Mouse (Mus musculus) forebrain, embryonic 15.5 days (tissue): ENCODE data around the gene Pigf. TPM values are rescaled to one million over a fixed set of nuclear protein-coding genes. Genes with fewer than 3 reads are reported as not detected.

Source experiments
- ATAC-seq: fragments of 200-750 bp; cut with Nextera tagmentation; replicated peaks from 2 replicates; pipeline ENCODE4 v1.8.0; 2017; ENCODE audit warnings: mild to moderate bottlenecking, moderate TSS enrichment, moderate library complexity
- H3K27ac ChIP-seq: fragments of 300-500 bp; sonication (generic); replicated peaks from 2 replicates; pipeline ENCODE4 v1.5.1; 2015; ENCODE audit warnings: mild to moderate bottlenecking, inconsistent platforms
- H3K27me3 ChIP-seq: fragments of 300-500 bp; sonication (generic); 2 replicates; pipeline ENCODE4 v1.6.1; 2015; ENCODE audit warnings: inconsistent platforms
- H3K36me3 ChIP-seq: fragments of 300-500 bp; sonication (generic); 2 replicates; pipeline ENCODE4 v1.6.1; 2015; ENCODE audit warnings: mild to moderate bottlenecking, inconsistent platforms
- H3K4me1 ChIP-seq: fragments of 300-500 bp; sonication (generic); 2 replicates; pipeline ENCODE4 v1.6.1; 2015; ENCODE audit warnings: inconsistent platforms
- H3K4me2 ChIP-seq: fragments of 300-500 bp; sonication (generic); replicated peaks from 2 replicates; pipeline ENCODE4 v1.6.1; 2015; ENCODE audit warnings: mild to moderate bottlenecking, inconsistent platforms
- H3K4me3 ChIP-seq: fragments of 300-500 bp; sonication (generic); 2 replicates; pipeline ENCODE4 v1.5.1; 2015; ENCODE audit warnings: mild to moderate bottlenecking, inconsistent platforms
- H3K9ac ChIP-seq: fragments of 300-500 bp; sonication (generic); replicated peaks from 2 replicates; pipeline ENCODE4 v1.6.1; 2015; ENCODE audit warnings: mild to moderate bottlenecking, inconsistent platforms
- H3K9me3 ChIP-seq: fragments of 300-500 bp; sonication (generic); 2 replicates; pipeline ENCODE4 v1.6.1; 2016; ENCODE audit warnings: inconsistent platforms
- WGBS: fragments of 180-500 bp; shearing (Covaris S2); methylation state at CpG from one replicate; pipeline ENCODE4 v1.1.7; 2015; ENCODE audit warnings: mixed read lengths; 5-methylcytosine and 5-hydroxymethylcytosine counted together
- polyA plus RNA-seq: library from polyadenylated mRNA; unstranded; fragments of >200 nt; fragmentation: Nextera tagmentation; extraction: Ambion mirVana; gene quantifications from 2 replicates; pipeline ENCODE4 v1.2.1, GENCODE M21; 2015

Gene Pigf
- polyA plus RNA-seq, 1 experiment from 2014 or later = 33.0 TPM

DNA sequence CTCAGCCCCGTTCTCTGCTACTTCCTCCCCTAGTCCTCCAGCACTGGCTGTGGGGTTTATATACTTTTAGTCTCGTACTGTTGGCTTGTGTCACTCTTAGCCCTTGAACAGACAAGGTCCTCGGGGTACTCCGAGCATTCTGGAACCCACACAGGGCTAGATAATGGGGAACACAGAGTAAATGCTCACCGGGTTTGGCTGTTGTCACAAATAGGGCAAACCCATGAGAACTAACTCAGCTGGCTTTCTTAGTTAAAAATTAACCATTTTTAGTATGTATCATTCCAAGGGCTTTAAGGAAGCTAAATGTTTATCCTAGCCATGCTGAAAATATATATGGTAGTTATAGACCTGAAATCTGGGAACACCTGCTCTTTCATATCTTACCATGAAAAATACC lies 5.5 kb downstream of the Pigf start:
- Histone ChIP-seq H3K27ac (no peak overlapping the region), H3K9ac (no peak overlapping the region), H3K4me1 (peaks cover 7% of the 10 kb centered on the region), H3K4me3 (no peak overlapping the region), H3K9me3 (no peaks in the 10 kb centered on the region), H3K27me3 (no peaks in the 10 kb centered on the region), H3K4me2 (no peak overlapping the region), H3K36me3 (no peaks in the 10 kb centered on the region)
- no peak for ATAC-seq
- 91% methylated on average over 5 of the region's 5 CpGs for WGBS

DNA sequence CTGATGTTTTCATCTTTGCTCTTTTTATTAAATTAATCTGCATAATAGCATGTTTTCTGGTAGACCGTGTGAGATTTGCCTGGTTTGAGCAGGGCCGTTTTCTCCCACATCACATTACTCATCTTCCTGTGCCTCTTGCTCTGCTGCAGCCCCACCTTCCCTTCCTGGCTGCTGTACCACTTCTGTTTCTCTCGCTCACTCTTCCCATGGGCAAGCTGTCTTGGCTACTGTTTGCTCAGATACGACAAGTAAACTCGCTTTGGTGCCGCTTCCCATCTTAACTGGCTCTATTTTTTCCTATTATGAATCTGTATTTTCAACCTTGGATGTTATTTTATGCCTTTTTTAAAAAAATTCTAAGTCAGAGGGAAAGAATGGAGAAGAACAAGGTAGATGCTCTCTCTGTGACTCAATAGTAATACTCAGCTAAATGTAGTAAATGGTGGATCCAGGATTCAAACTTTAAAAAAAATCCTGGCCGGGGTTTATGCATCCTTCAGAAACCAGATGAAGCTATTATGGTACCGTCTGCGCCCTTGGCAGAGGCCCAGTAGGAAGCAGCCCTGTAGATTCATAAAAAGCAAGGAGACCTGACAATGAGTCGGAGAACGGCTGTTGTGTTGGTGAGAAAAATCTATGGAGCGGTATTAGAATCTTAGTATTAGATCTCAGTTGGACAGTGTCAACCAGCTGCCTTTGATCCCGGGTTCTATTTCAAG lies 13.7 kb downstream of the Pigf start:
- peak; percentile 88 for ATAC-seq
- Histone ChIP-seq H3K4me2 (no peak overlapping the region), H3K4me1 (0 out of 2 replicates have a peak, but pooled peaks cover 8% of the 10 kb centered on the region), H3K27ac (peak overlapping the region; percentile 77), H3K9ac (no peak overlapping the region), H3K27me3 (no peaks in the 10 kb centered on the region), H3K9me3 (no peaks in the 10 kb centered on the region), H3K36me3 (peaks cover 7% of the 10 kb centered on the region; the same call in 1 of the 2 replicates), H3K4me3 (no peak overlapping the region)
- WGBS = 61% methylated on average over 13 of the region's 13 CpGs

DNA sequence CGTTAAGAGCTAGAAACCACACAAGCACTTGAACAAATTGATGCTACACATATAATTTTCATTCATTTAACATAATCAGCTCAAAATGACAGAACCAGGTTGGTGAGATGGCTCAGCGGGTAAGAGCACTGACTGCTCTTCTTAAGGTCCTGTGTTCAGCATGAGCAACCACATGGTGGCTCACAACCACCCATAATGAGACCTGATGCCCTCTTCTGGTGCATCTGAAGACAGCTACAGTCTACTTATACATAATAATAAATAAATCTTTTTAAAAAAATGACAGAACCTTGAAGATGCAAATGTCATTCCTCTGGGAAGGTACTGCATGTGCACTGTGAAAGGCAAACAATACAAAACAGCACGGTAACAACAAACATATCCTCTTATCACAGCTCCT lies 16.3 kb downstream of the Pigf start:
- H3K27me3 ChIP-seq = no peaks in the 10 kb centered on the region
- H3K4me1 ChIP-seq = 0 out of 2 replicates have a peak, but pooled peaks cover 8% of the 10 kb centered on the region
- peaks cover 7% of the 10 kb centered on the region; the same call in 1 of the 2 replicates for H3K36me3 ChIP-seq
- no peak overlapping the region for H3K27ac ChIP-seq
- WGBS = 84% methylated on average over 3 of the region's 3 CpGs
- no peak for ATAC-seq
- no peaks in the 10 kb centered on the region for H3K9me3 ChIP-seq
- no peak overlapping the region for H3K4me2 ChIP-seq
- H3K4me3 ChIP-seq = no peak overlapping the region
- H3K9ac ChIP-seq = no peak overlapping the region

DNA sequence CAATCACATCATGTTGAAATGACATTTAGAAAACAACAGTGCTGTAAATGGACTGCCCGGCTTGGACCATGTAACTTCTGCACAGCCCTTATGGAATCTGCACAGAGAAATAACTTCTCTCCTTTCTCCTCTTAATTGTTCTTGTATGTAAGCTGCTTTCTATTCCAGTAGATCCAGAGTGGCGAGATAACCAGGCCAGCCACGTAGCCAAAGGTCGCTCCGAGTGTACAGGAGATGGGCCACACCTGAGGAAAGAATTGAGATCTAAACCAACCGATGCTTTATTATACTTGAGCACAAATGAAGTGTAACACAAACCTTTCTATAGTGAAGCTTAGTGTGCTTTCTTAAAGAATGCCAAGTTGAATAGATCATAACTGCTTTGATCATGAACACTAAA lies 27.9 kb downstream of the Pigf start:
- no peak for ATAC-seq
- H3K36me3 ChIP-seq = no peaks in the 10 kb centered on the region
- H3K27me3 ChIP-seq = no peaks in the 10 kb centered on the region
- no peaks in the 10 kb centered on the region for H3K9me3 ChIP-seq
- H3K9ac ChIP-seq = no peak overlapping the region
- 89% methylated on average over 6 of the region's 6 CpGs for WGBS
- no peaks in the 10 kb centered on the region for H3K4me1 ChIP-seq
- no peak overlapping the region for H3K4me2 ChIP-seq
- H3K4me3 ChIP-seq = no peak overlapping the region
- no peak overlapping the region for H3K27ac ChIP-seq

DNA sequence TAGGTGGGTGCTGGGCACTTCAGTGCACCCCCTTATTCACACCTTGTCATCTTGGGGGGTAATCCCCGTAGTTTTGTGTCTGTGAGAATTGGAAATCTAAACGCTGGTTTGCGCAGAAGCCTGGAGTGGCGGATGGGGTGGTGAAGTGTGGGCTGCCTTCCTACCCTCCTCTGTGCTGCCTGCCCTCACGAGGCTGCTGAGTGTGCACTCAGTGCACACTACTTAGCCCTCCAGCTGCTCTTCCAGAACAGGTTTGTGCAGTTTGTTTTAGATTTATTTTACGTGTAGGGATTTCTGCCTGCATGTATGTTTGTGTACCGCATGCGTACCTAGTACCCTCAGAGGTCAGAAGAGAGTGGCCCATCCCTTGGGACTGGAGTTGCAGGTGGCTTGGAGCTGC lies 33.9 kb downstream of the Pigf start:
- WGBS = 87% methylated on average over 8 of the region's 8 CpGs
- Histone ChIP-seq H3K27me3 (no peaks in the 10 kb centered on the region), H3K4me1 (peaks cover 10% of the 10 kb centered on the region), H3K4me2 (no peak overlapping the region), H3K9ac (no peak overlapping the region), H3K4me3 (no peak overlapping the region), H3K36me3 (no peaks in the 10 kb centered on the region), H3K27ac (no peak overlapping the region), H3K9me3 (no peaks in the 10 kb centered on the region)
- no peak for ATAC-seq

DNA sequence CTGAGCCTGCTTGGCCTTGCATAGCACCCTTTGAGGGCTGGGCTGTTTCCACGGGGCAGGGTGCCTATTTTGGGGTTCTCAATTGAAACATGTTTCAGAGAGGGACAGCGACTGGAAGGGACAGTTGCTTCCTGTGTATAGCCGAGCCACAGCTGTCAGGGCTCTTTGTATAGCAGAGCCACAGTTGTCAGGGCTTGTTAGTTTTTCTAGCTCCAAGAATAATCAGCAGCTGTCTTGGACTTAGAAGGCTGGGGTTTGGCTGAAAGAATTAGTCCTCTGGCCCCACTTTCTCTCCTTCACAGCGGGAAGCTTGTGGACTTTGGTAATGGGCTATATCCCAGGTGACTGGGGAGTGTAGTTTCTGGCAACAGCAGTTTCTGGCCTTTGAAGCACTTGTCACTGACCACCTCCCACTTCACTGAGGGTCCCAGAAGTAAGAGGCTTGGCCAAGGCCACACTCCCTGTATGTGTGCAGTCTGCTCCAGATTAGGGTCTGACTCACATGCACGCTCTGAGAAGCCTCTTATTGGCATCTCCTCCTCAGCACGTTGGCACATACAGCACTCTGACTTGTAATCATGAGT lies 36.5 kb downstream of the Pigf start:
- ATAC-seq = peak; percentile 29; the same call in 1 of the 2 replicates
- H3K4me1 ChIP-seq = peaks cover 15% of the 10 kb centered on the region
- no peak overlapping the region for H3K4me3 ChIP-seq
- H3K9me3 ChIP-seq = no peaks in the 10 kb centered on the region
- H3K36me3 ChIP-seq = no peaks in the 10 kb centered on the region
- H3K4me2 ChIP-seq = no peak overlapping the region
- H3K9ac ChIP-seq = no peak overlapping the region
- no peak overlapping the region for H3K27ac ChIP-seq
- WGBS = 46% methylated on average over 6 of the region's 6 CpGs
- no peaks in the 10 kb centered on the region for H3K27me3 ChIP-seq

DNA sequence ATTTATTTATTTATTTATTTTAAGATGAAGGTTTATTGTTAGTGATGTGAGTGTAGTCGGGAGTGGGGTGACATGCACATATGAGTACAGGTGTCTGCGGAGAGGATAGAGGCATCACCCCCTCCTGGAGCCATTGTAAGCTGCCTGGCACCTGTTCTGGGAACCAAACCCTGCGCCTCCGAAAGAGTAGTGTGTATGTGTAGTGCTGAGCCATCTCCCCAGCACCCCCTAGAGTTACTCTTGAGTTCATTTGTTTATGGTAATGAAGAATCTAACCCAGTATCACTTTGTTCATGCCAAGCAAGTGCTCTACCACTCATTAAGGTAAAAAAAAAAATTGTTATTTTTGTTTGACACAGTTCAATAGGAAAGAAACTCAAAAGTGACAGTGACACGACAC lies 37.0 kb downstream of the Pigf start:
- Histone ChIP-seq H3K4me3 (no peak overlapping the region), H3K27ac (no peak overlapping the region), H3K9ac (no peak overlapping the region), H3K36me3 (no peaks in the 10 kb centered on the region), H3K4me1 (peaks cover 15% of the 10 kb centered on the region), H3K27me3 (no peaks in the 10 kb centered on the region), H3K4me2 (no peak overlapping the region), H3K9me3 (no peaks in the 10 kb centered on the region)
- ATAC-seq = no peak
- WGBS = 76% methylated on average over 5 of the region's 5 CpGs

DNA sequence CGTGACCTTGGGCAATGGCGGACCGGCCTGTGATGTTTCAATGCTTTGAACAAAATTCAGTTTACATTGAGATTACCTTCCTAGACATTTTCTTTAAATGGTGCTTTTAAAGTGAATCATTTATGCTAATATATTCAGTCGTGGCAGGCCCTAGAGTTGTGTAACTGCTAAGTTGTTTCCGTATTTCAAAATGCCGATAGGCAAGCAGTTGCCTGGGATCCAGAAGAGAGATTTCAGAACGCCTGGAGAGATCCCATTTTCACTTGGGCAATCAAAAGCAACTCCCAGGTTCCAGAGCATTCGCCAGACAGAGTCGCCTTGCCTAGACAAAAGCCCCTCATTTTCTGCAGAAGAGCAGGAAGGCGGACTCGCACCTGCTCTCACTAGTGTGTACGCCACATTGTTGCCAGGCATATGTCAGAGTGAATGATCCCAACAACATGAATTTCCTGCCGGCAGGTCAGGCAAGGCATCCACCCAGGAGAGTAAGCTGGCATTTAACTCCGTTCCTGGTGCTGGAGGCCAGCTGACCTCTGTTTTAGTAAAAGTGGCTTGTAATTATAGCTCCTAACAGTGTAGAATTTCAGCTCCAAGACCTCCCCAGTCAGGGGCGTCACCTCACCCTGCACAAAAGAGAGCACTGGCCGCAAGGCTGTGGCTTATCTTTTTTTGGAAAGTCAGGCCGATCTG lies 38.6 kb downstream of the Pigf start:
- H3K9ac ChIP-seq = peak overlapping the region; percentile 1; the same call in 1 of the 2 replicates
- H3K27me3 ChIP-seq = no peaks in the 10 kb centered on the region
- peak; percentile 21; the same call in 1 of the 2 replicates for ATAC-seq
- H3K27ac ChIP-seq = peak overlapping the region; percentile 45; the same call in 1 of the 2 replicates
- H3K4me3 ChIP-seq = no peak overlapping the region
- no peaks in the 10 kb centered on the region for H3K9me3 ChIP-seq
- no peak overlapping the region for H3K4me2 ChIP-seq
- 30% methylated on average over 17 of the region's 17 CpGs for WGBS
- H3K36me3 ChIP-seq = no peaks in the 10 kb centered on the region
- peaks cover 15% of the 10 kb centered on the region for H3K4me1 ChIP-seq

DNA sequence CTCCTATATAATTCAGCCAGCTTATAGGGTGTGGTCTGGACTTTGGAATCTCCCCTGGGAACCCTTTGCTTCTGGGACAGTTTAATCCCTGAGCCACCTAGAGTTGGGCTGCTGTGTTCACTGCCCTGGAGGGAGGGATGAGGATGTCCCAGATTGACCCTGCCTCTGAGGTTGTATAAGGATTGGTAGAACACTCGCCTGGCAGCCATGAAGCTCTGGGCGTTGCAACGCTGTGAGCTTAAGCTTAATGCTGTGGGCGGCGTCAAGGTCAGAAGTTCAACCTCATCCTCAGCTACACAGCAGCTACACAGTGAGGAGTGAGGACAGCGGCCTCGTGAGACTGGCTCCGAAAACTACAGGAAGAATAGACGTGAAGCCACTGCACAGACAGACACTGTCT lies 42.7 kb downstream of the Pigf start:
- H3K4me2 ChIP-seq = no peak overlapping the region
- peaks cover 15% of the 10 kb centered on the region for H3K4me1 ChIP-seq
- no peaks in the 10 kb centered on the region for H3K36me3 ChIP-seq
- no peak overlapping the region for H3K9ac ChIP-seq
- no peaks in the 10 kb centered on the region for H3K27me3 ChIP-seq
- H3K4me3 ChIP-seq = no peak overlapping the region
- H3K9me3 ChIP-seq = no peaks in the 10 kb centered on the region
- WGBS = 81% methylated on average over 9 of the region's 9 CpGs
- no peak for ATAC-seq
- H3K27ac ChIP-seq = no peak overlapping the region

DNA sequence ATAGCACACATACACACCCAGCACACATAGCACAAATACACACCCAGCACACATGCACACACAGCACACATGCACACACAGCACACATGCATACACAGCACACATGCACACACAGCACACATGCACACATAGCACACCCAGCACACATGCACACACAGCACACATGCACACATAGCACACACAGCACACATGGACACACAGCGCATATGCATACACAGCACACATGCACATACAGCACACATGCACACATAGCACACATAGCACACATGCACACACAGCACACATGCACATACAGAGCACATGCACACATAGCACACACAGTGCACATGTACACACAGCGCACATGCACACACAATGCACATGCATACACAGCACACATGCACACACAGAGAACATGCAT lies 43.5 kb downstream of the Pigf start:
- no peak overlapping the region for H3K9ac ChIP-seq
- no peaks in the 10 kb centered on the region for H3K27me3 ChIP-seq
- no peaks in the 10 kb centered on the region for H3K9me3 ChIP-seq
- no peak overlapping the region for H3K4me3 ChIP-seq
- H3K4me2 ChIP-seq = no peak overlapping the region
- H3K27ac ChIP-seq = no peak overlapping the region
- H3K36me3 ChIP-seq = no peaks in the 10 kb centered on the region
- peaks cover 9% of the 10 kb centered on the region for H3K4me1 ChIP-seq
- ATAC-seq = no peak
- WGBS = 100% methylated on average over 2 of the region's 2 CpGs

DNA sequence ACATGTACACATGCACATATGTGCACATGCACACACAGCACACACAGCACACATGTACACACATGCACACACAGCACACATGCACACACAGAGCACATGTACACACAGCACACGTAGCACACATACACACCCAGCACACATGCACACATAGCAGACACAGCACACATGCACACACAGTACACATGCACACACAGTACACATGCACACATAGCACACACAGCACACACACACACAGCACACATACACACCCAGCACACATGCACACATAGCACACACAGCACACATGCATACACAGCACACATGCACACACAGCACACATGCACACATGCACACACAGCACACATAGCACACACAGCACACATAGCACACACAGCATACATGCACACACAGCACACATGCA lies 44.0 kb downstream of the Pigf start:
- WGBS = 100% methylated on average over 1 of the region's 1 CpGs
- Histone ChIP-seq H3K36me3 (no peaks in the 10 kb centered on the region), H3K9ac (no peak overlapping the region), H3K27me3 (no peaks in the 10 kb centered on the region), H3K9me3 (no peaks in the 10 kb centered on the region), H3K4me2 (no peak overlapping the region), H3K4me1 (peaks cover 4% of the 10 kb centered on the region), H3K4me3 (no peak overlapping the region), H3K27ac (no peak overlapping the region)
- ATAC-seq = no peak

DNA sequence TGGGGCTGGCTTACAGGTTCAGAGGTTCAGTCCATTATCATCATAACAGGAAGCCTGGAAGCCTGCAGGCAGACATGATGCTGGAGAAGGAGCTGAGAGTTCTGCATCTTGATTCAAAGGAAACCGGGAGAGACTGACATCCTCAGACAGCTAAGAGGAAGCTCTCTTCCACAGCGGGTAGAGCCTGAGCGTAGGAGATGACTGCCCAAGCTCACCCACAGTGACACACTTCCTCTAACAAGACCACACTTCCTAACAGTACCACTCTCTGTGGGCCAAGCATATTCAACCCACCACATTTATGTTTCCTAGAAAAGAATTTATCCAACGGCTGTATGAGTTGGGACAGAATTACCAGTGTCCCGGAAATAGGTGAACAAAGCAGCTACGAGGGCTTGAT lies 46.7 kb downstream of the Pigf start:
- no peak for ATAC-seq
- Histone ChIP-seq H3K36me3 (no peaks in the 10 kb centered on the region), H3K9ac (no peak overlapping the region), H3K4me2 (no peak overlapping the region), H3K4me3 (no peak overlapping the region), H3K4me1 (no peaks in the 10 kb centered on the region), H3K27me3 (no peaks in the 10 kb centered on the region), H3K9me3 (no peaks in the 10 kb centered on the region), H3K27ac (no peak overlapping the region)
- WGBS = 93% methylated on average over 6 of the region's 6 CpGs
